ENCODE assay signal across 11 mouse cellular contexts in genomic region chr11:96279421-96280233, GRCm38 (mm10). TPM values are rescaled to one million over a fixed set of nuclear protein-coding genes. Genes with fewer than 3 reads are reported as not detected.
DNase-seq lines count a peak whose midpoint lies in the region; ATAC-seq lines count a peak whose summit lies in the region.
"Had no signal": no experiment of that assay in that cellular context is flagged by ENCODE, and none has a peak within 500 bp of the region (broad histone marks: within the 10 kb centered on the region; RNA-seq: fewer than 3 reads in every experiment).

No protein-coding gene starts in this region.

- 2% methylated on average over 31 of the region's 31 CpGs for WGBS in midbrain, embryonic 11.5 days
- WGBS in midbrain, embryonic 15.5 days: 2% methylated on average over 31 of the region's 31 CpGs
- 7% methylated on average over 31 of the region's 31 CpGs for WGBS in intestine, embryonic 14.5 days

- H3K9ac ChIP-seq in midbrain, embryonic 11.5 days (ENCODE audit: low read length): no peak overlapping the region
- no peak overlapping the region for H3K9ac ChIP-seq in midbrain, embryonic 15.5 days
- no peak overlapping the region for H3K9ac ChIP-seq in intestine, embryonic 14.5 days (ENCODE audit: low read length)
- H3K9ac ChIP-seq: heart, embryonic 13.5 days had no signal

- H3K4me2 ChIP-seq in midbrain, embryonic 11.5 days: no peak overlapping the region
- no peak overlapping the region for H3K4me2 ChIP-seq in midbrain, embryonic 15.5 days
- peak overlapping the region; percentile 33; the same call in 1 of the 2 replicates for H3K4me2 ChIP-seq in intestine, embryonic 14.5 days (ENCODE audit: low read length)
- H3K4me2 ChIP-seq: heart, embryonic 13.5 days had no signal

- H3K27ac ChIP-seq in midbrain, embryonic 11.5 days (ENCODE audit: low read depth, low read length): no peak overlapping the region
- H3K27ac ChIP-seq in midbrain, embryonic 15.5 days: no peak overlapping the region
- H3K27ac ChIP-seq in intestine, embryonic 14.5 days (ENCODE audit: low read depth): no peak overlapping the region
- H3K27ac ChIP-seq: heart, embryonic 13.5 days had no signal

- no peaks in the 10 kb centered on the region for H3K9me3 ChIP-seq in midbrain, embryonic 11.5 days (ENCODE audit: control insufficient read depth, low read length)
- H3K9me3 ChIP-seq in midbrain, embryonic 15.5 days: no peaks in the 10 kb centered on the region
- H3K9me3 ChIP-seq in intestine, embryonic 14.5 days (ENCODE audit: control insufficient read depth, low read length): no peaks in the 10 kb centered on the region
- H3K9me3 ChIP-seq: heart, embryonic 13.5 days had no signal

- ATAC-seq in midbrain, embryonic 11.5 days (ENCODE audit: low FRiP score): no peak
- ATAC-seq in midbrain, embryonic 15.5 days (replicated peaks): no peak
- no peak for ATAC-seq in intestine, embryonic 14.5 days (replicated peaks; ENCODE audit: low FRiP score, low TSS enrichment, low read depth)
- ATAC-seq in megakaryocyte, adult 5-6 weeks (ENCODE audit: poor library complexity, severe bottlenecking): no peak

- DNase-seq in midbrain, embryonic 11.5 days (ENCODE audit: low spot score, missing footprints): peak; percentile 95
- no peak for DNase-seq in intestine, embryonic 14.5 days (ENCODE audit: low spot score)
- DNase-seq in kidney, postnatal 14 days: peak; percentile 72
- DNase-seq in right cerebral cortex, postnatal 36 days (ENCODE audit: low spot score in 2 of 2): no peak
- no peak for DNase-seq in left cerebral cortex, postnatal 25 days (ENCODE audit: low spot score in 2 of 2)
- DNase-seq in layer of hippocampus, adult 18-20 months (ENCODE audit: low spot score in 2 of 2): no peak

- H3K27me3 ChIP-seq in midbrain, embryonic 11.5 days (ENCODE audit: control insufficient read depth, insufficient read depth, low read length): peaks cover 100% of the 10 kb centered on the region
- peaks cover 96% of the 10 kb centered on the region for H3K27me3 ChIP-seq in midbrain, embryonic 15.5 days (replicated peaks)
- peaks cover 64% of the 10 kb centered on the region for H3K27me3 ChIP-seq in intestine, embryonic 14.5 days (replicated peaks; ENCODE audit: control insufficient read depth, insufficient read depth, low read length)

- intact Hi-C loops in left cerebral cortex, postnatal 25 days (cut with DNase I): loop anchor here (2.0 to 5.0 kb wide), 7 partner anchors 258 to 583 kb away; partner anchors contain the start of genes Cbx1 and Igf2bp1

- H3K36me3 ChIP-seq in midbrain, embryonic 11.5 days (ENCODE audit: control insufficient read depth, insufficient read depth, low read length): no peaks in the 10 kb centered on the region
- no peaks in the 10 kb centered on the region for H3K36me3 ChIP-seq in midbrain, embryonic 15.5 days (replicated peaks)
- H3K36me3 ChIP-seq in intestine, embryonic 14.5 days (ENCODE audit: control insufficient read depth, insufficient read depth, low read length): no peaks in the 10 kb centered on the region
- H3K36me3 ChIP-seq: heart, embryonic 13.5 days had no signal

- H3K4me1 ChIP-seq in midbrain, embryonic 11.5 days (ENCODE audit: control insufficient read depth, insufficient read depth, low read length): no peaks in the 10 kb centered on the region
- H3K4me1 ChIP-seq in midbrain, embryonic 15.5 days: peaks cover 6% of the 10 kb centered on the region; the same call in 1 of the 2 replicates
- peaks cover 7% of the 10 kb centered on the region; the same call in 1 of the 2 replicates for H3K4me1 ChIP-seq in intestine, embryonic 14.5 days (replicated peaks; ENCODE audit: control insufficient read depth, insufficient read depth, low read length)

- H3K4me3 ChIP-seq in midbrain, embryonic 11.5 days (ENCODE audit: low read depth, low read length): no peak overlapping the region
- H3K4me3 ChIP-seq in midbrain, embryonic 15.5 days: no peak overlapping the region
- no peak overlapping the region for H3K4me3 ChIP-seq in intestine, embryonic 14.5 days (ENCODE audit: low read depth, low read length)
- H3K4me3 ChIP-seq: heart, embryonic 13.5 days had no signal

RNA-seq across cellular contexts. Expression of gene Hoxb8, which starts 2.1 kb away (rescaled TPM):
- not detected in 2 replicates for polyA plus RNA-seq in midbrain, embryonic 11.5 days (2014; fragmentation: Nextera tagmentation; extraction: Ambion mirVana)
- polyA plus RNA-seq in midbrain, embryonic 15.5 days (2015; fragmentation: Nextera tagmentation; extraction: Ambion mirVana): not detected in 2 replicates
- 1.5 and 1.7 TPM in 2 replicates for polyA plus RNA-seq in intestine, embryonic 14.5 days (2014; fragmentation: Nextera tagmentation; extraction: Ambion mirVana)
- not detected for total RNA-seq in left cerebral cortex, postnatal 25 days (2021)
- total RNA-seq in layer of hippocampus, adult 18-20 months (2021): not detected
- total RNA-seq in megakaryocyte, adult 5-6 weeks (2015): not detected in 2 replicates
- total RNA-seq in megakaryocyte, adult 5-6 weeks (2017): not detected in 2 replicates
- polyA plus RNA-seq: heart, embryonic 13.5 days; midbrain, embryonic 14.5 days had no signal

RNA-seq across cellular contexts. Expression of gene Hoxb7, which starts 6.8 kb away (rescaled TPM):
- polyA plus RNA-seq in midbrain, embryonic 11.5 days (2014; fragmentation: Nextera tagmentation; extraction: Ambion mirVana): not detected in 2 replicates
- polyA plus RNA-seq in midbrain, embryonic 15.5 days (2015; fragmentation: Nextera tagmentation; extraction: Ambion mirVana): not detected in 2 replicates
- polyA plus RNA-seq in intestine, embryonic 14.5 days (2014; fragmentation: Nextera tagmentation; extraction: Ambion mirVana): 11.7 and 13.2 TPM in 2 replicates
- total RNA-seq in left cerebral cortex, postnatal 25 days (2021): not detected
- total RNA-seq in layer of hippocampus, adult 18-20 months (2021): not detected
- 0.11 TPM in 1 of 2 replicates, not detected in the other for total RNA-seq in megakaryocyte, adult 5-6 weeks (2015)
- total RNA-seq in megakaryocyte, adult 5-6 weeks (2017): not detected in 2 replicates
- polyA plus RNA-seq: midbrain, embryonic 14.5 days had no signal

RNA-seq across cellular contexts. Expression of gene Hoxb9, which starts 8.4 kb away (rescaled TPM):
- not detected in 2 replicates for polyA plus RNA-seq in midbrain, embryonic 11.5 days (2014; fragmentation: Nextera tagmentation; extraction: Ambion mirVana)
- not detected in 2 replicates for polyA plus RNA-seq in midbrain, embryonic 15.5 days (2015; fragmentation: Nextera tagmentation; extraction: Ambion mirVana)
- 1.0 and 1.1 TPM in 2 replicates for polyA plus RNA-seq in intestine, embryonic 14.5 days (2014; fragmentation: Nextera tagmentation; extraction: Ambion mirVana)
- total RNA-seq in left cerebral cortex, postnatal 25 days (2021): not detected
- not detected for total RNA-seq in layer of hippocampus, adult 18-20 months (2021)
- not detected in 2 replicates for total RNA-seq in megakaryocyte, adult 5-6 weeks (2015)
- total RNA-seq in megakaryocyte, adult 5-6 weeks (2017): not detected in 2 replicates
- polyA plus RNA-seq: heart, embryonic 13.5 days; lung, postnatal 0 days; midbrain, embryonic 14.5 days had no signal

RNA-seq across cellular contexts. Expression of gene Hoxb6, which starts 12.6 kb away (rescaled TPM):
- not detected in 2 replicates for polyA plus RNA-seq in midbrain, embryonic 11.5 days (2014; fragmentation: Nextera tagmentation; extraction: Ambion mirVana)
- 0.13 and 0.34 TPM in 2 replicates for polyA plus RNA-seq in midbrain, embryonic 15.5 days (2015; fragmentation: Nextera tagmentation; extraction: Ambion mirVana)
- 18.1 and 24.1 TPM in 2 replicates for polyA plus RNA-seq in intestine, embryonic 14.5 days (2014; fragmentation: Nextera tagmentation; extraction: Ambion mirVana)
- not detected for total RNA-seq in left cerebral cortex, postnatal 25 days (2021)
- not detected for total RNA-seq in layer of hippocampus, adult 18-20 months (2021)
- not detected in 2 replicates for total RNA-seq in megakaryocyte, adult 5-6 weeks (2015)
- not detected in 2 replicates for total RNA-seq in megakaryocyte, adult 5-6 weeks (2017)
- polyA plus RNA-seq: midbrain, embryonic 14.5 days had no signal

RNA-seq across cellular contexts. Expression of gene Hoxb5, which starts 23.5 kb away (rescaled TPM):
- polyA plus RNA-seq in midbrain, embryonic 11.5 days (2014; fragmentation: Nextera tagmentation; extraction: Ambion mirVana): not detected in 2 replicates
- 0.09 and 0.70 TPM in 2 replicates for polyA plus RNA-seq in midbrain, embryonic 15.5 days (2015; fragmentation: Nextera tagmentation; extraction: Ambion mirVana)
- polyA plus RNA-seq in intestine, embryonic 14.5 days (2014; fragmentation: Nextera tagmentation; extraction: Ambion mirVana): 49.6 and 51.6 TPM in 2 replicates
- not detected for total RNA-seq in left cerebral cortex, postnatal 25 days (2021)
- not detected for total RNA-seq in layer of hippocampus, adult 18-20 months (2021)
- not detected in 2 replicates for total RNA-seq in megakaryocyte, adult 5-6 weeks (2015)
- not detected in 2 replicates for total RNA-seq in megakaryocyte, adult 5-6 weeks (2017)
- polyA plus RNA-seq: midbrain, embryonic 14.5 days had no signal

Comparison
In these comparisons a context has a peak if more than half of its experiments do, and no peak if none do; other contexts are left out.
1. DNase-seq: peak in midbrain, embryonic 11.5 days (single experiment) and kidney, postnatal 14 days (single experiment); none in intestine, embryonic 14.5 days (single experiment), right cerebral cortex, postnatal 36 days (0 of 2), left cerebral cortex, postnatal 25 days (0 of 2) and layer of hippocampus, adult 18-20 months (0 of 2).